Mouse (Mus musculus): Measurements from ENCODE around the gene Espn.

DNA sequence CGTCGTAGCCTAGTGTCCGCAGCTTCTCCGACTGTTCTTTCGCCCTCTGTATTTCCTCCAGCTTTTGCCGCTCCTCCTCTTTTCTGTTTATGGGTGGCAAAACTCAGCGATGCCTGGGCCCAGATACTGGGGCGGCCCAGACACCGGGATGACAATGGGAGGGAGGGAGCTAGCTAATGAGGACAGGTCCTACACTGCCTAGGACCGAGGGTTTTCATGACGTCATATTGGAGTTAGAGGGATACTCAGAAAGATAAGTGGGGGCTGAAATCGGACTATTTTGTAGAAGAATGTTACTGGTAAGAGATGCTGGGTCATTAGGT lies 31.0 kb downstream of the Espn start:
- TF ChIP-seq GATA1 (IDR thresholded peaks at IDR 0.05; ENCODE audit: borderline replicate concordance, low read length): no peak
- TF ChIP-seq FLI1 (IDR thresholded peaks at IDR 0.05; ENCODE audit: low read length): no peak

Measured in megakaryocyte, embryonic 14.5 days (primary cell).